Mouse (Mus musculus) neural tube, embryonic 11.5 days (tissue): ENCODE results near the gene Nek9. TPM values are rescaled to one million over a fixed set of nuclear protein-coding genes. Genes with fewer than 3 reads are reported as not detected.
A peak's percentile ranks its signal among the peaks of the same experiment; 100 is the strongest.
"Not testable (repeated sequence)": the region's sequence is repeated elsewhere in the genome, so short reads cannot be mapped to it uniquely, and the experiment has no call there.

Experiments
- ATAC-seq: fragments of 200-750 bp; cut with Nextera tagmentation; 2 replicates; pipeline ENCODE4 v1.8.0; 2017; ENCODE audit warnings: moderate number of reproducible peaks, mild to moderate bottlenecking, moderate TSS enrichment, moderate library complexity; ENCODE audit not compliant: insufficient read depth, low FRiP score, low TSS enrichment
- DNase-seq: peaks from one replicate; pipeline ENCODE4 v3.0.0-alpha.2; 2015; ENCODE audit warnings: low spot score
- H3K27ac ChIP-seq: fragments of 300-500 bp; sonication (generic); 2 replicates; pipeline ENCODE4 v1.5.1; 2014; ENCODE audit warnings: low read depth, mild to moderate bottlenecking, low read length
- H3K27me3 ChIP-seq: fragments of 300-500 bp; sonication (generic); 2 replicates; pipeline ENCODE4 v1.6.1; 2014; ENCODE audit warnings: mild to moderate bottlenecking, low read length, mixed read lengths; ENCODE audit not compliant: control insufficient read depth, insufficient read depth
- H3K36me3 ChIP-seq: fragments of 300-500 bp; sonication (generic); 2 replicates; pipeline ENCODE4 v1.6.1; 2014; ENCODE audit warnings: mild to moderate bottlenecking, low read length, moderate library complexity, mixed read lengths; ENCODE audit not compliant: control insufficient read depth, insufficient read depth
- H3K4me1 ChIP-seq: fragments of 300-500 bp; sonication (generic); 2 replicates; pipeline ENCODE4 v1.6.1; 2014; ENCODE audit warnings: low read length, mixed read lengths; ENCODE audit not compliant: control insufficient read depth, insufficient read depth
- H3K4me2 ChIP-seq: fragments of 300-500 bp; sonication (generic); 2 replicates; pipeline ENCODE4 v1.6.1; 2014; ENCODE audit warnings: low read depth, mild to moderate bottlenecking, moderate library complexity
- H3K4me3 ChIP-seq: fragments of 300-500 bp; sonication (generic); 2 replicates; pipeline ENCODE4 v1.5.1; 2014; ENCODE audit warnings: low read depth, low read length
- H3K9ac ChIP-seq: fragments of 300-500 bp; sonication (generic); 2 replicates; pipeline ENCODE4 v1.6.1; 2014; ENCODE audit warnings: mild to moderate bottlenecking, low read length
- H3K9me3 ChIP-seq: fragments of 300-500 bp; sonication (generic); 2 replicates; pipeline ENCODE4 v1.6.1; 2016; ENCODE audit warnings: low read length; ENCODE audit not compliant: control insufficient read depth
- WGBS: fragments of 180-500 bp; shearing (Covaris S2); extraction: QIAGEN DNeasy Blood & Tissue Kit; methylation state at CpG from one replicate; pipeline ENCODE4 v1.1.7; 2014; 5-methylcytosine and 5-hydroxymethylcytosine counted together
- polyA plus RNA-seq: library from polyadenylated mRNA; unstranded; fragments of >200 nt; fragmentation: Nextera tagmentation; extraction: Ambion mirVana; gene quantifications from 2 replicates; pipeline ENCODE4 v1.2.1, GENCODE M21; 2014

Nek9 gene
- polyA plus RNA-seq, 1 experiment from 2014 or later, result 15.3 TPM

GRCm38 (mm10) chr12:85289157-85290000 lies 49.8 kb downstream of the Nek9 start:
- no peaks in the 10 kb centered on the region for H3K36me3 ChIP-seq
- no peak for ATAC-seq
- H3K4me1 ChIP-seq, result no peaks in the 10 kb centered on the region
- no peak for DNase-seq
- no peak overlapping the region for H3K27ac ChIP-seq
- WGBS, result 59% methylated on average over 24 of the region's 24 CpGs
- peak overlapping the region; percentile 42 for H3K4me3 ChIP-seq
- H3K4me2 ChIP-seq, result peak overlapping the region; percentile 76
- peak overlapping the region; percentile 5; the same call in 1 of the 2 replicates for H3K9ac ChIP-seq
- no peaks in the 10 kb centered on the region for H3K9me3 ChIP-seq
- no peaks in the 10 kb centered on the region for H3K27me3 ChIP-seq

DNA sequence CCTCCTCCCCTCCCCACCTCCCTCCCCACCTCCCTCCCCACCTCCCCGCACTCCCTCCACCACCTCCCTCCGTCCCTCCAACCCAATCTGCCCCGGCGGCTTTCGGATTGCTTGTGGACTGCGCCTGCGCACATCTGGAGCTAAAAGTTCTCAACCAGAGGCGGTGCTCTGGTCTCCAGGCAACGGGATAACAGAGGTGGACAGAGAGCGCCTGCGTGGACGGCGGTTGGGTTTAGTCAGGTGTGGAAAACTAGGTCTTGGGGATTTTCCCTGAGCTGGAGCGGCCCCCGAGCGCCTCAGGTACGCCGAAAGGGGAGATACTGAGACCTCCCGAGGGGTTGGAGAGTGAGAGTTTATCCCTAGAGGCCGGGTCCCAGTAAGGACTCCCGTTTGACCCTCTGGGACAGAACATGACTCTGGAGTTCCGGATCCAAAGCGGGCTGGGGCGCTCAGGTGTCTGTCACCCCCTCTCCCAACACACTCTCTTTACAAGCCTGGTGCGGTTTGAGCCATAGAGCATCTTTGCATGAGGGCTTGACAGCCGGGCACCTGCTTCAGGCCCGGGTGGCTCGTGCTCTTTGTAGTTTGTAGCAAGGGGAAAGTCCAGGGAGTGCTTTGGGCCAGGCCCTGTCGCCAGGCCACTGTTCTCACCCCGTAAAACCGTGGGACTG lies 50.5 kb downstream of the Nek9 start, which contains the start of gene Zc2hc1c:
TSS of gene Zc2hc1c (plus strand) at position 106 of the 671 bp plus-strand sequence.
- WGBS, result 5% methylated on average over 30 of the region's 31 CpGs
- peak; percentile 91 for DNase-seq
- H3K9ac ChIP-seq, result peak within 1 kb of the TSS; percentile 19; the same call in 1 of the 2 replicates
- no peak within 1 kb of the TSS for H3K27ac ChIP-seq
- peak; percentile 76 for ATAC-seq
- H3K9me3 ChIP-seq, result no peaks in the 10 kb centered on the region
- no peaks in the 10 kb centered on the region for H3K4me1 ChIP-seq
- H3K4me3 ChIP-seq, result peak within 1 kb of the TSS; percentile 42
- no peaks in the 10 kb centered on the region for H3K36me3 ChIP-seq
- H3K4me2 ChIP-seq, result peak within 1 kb of the TSS; percentile 76
- H3K27me3 ChIP-seq, result no peaks in the 10 kb centered on the region

DNA sequence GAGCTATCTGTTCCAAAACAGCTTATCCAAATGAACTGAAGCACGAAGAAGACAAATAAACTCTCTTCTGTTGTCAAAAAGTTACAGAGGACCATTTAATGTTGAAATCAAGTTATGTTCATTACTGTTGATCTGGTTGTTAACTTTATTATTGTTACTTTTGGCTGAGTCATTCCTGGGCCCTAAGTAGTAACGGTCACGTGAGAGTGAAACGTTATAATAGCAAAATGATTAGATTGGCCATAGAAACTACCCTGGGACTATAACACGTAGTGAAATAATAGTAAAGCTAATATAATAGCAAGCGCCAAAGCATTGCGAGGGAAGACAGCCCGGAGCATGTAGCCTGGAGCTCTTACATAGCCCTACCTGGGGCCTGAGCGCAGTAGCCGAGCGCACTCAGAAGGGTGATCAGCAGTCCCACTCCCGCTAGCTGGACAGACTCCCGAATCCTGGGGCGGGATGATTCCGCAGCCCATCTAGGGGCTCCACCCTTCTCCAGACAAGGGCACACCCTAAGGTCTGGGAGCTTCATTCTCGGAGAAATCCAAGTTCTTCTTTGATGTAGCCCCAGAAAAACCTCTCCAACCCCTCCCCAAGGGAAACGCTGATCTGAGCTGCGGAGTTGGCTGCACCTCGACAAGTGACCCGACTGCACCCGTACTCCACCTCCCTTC lies 51.2 kb downstream of the Nek9 start, which contains the start of gene Acyp1:
TSS of gene Acyp1 (minus strand) at position 630 of the 677 bp plus-strand sequence.
- Histone ChIP-seq H3K9ac (peak within 1 kb of the TSS; percentile 19; the same call in 1 of the 2 replicates), H3K27me3 (no peaks in the 10 kb centered on the region), H3K36me3 (no peaks in the 10 kb centered on the region), H3K4me3 (peak within 1 kb of the TSS; percentile 42), H3K27ac (no peak within 1 kb of the TSS), H3K9me3 (no peaks in the 10 kb centered on the region), H3K4me1 (no peaks in the 10 kb centered on the region), H3K4me2 (peak within 1 kb of the TSS; percentile 76)
- 9% methylated on average over 21 of the region's 21 CpGs for WGBS
- ATAC-seq (peak; percentile 73; the same call in 1 of the 2 replicates), DNase-seq (no peak)

DNA sequence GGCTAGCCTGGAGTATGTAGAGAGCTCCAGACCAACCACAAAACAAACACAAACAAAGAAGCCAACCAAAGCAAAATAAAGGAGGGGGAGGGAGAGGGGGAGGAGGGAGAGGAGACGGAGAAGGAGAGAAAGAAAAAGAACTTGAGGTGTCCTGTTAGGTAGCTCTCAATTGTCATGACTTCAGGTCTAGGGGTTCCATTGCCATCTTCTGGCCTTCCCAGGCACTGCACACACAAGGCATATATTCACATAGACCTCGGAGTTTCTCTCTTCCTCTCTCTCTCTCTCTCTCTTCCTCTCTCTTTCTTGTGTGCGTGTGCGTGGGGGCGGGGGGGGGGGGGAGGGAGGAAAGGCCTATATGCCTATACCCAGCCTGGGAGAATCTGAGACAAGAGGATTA lies 52.2 kb downstream of the Nek9 start:
- Histone ChIP-seq H3K9me3 (no peaks in the 10 kb centered on the region), H3K4me2 (no peak overlapping the region), H3K4me3 (no peak overlapping the region), H3K4me1 (no peaks in the 10 kb centered on the region), H3K36me3 (no peaks in the 10 kb centered on the region), H3K27me3 (no peaks in the 10 kb centered on the region), H3K27ac (no peak overlapping the region), H3K9ac (no peak overlapping the region)
- DNase-seq (no peak), ATAC-seq (no peak)
- 49% methylated on average over 2 of the region's 5 CpGs for WGBS

DNA sequence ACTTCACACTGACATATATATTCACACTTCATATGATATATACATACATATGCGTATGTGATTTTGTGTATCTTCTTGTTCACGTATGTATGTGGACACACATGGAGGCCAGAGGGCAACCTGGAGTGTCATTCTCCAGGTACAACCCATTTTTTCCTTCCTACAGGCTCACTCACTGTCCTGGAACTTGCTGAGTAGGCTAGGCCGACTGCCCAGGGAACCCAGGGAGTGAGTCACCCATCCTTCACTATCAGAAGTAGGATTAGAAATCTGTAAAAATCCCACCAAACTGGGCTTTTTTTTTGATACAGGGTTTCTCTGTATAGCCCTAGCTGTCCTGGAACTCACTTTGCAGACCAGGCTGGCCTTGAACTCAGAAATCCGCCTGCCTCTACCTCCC lies 54.2 kb downstream of the Nek9 start:
- ATAC-seq, result no peak
- Histone ChIP-seq H3K9ac (no peak overlapping the region), H3K4me2 (no peak overlapping the region), H3K27me3 (no peaks in the 10 kb centered on the region), H3K4me1 (no peaks in the 10 kb centered on the region), H3K4me3 (no peak overlapping the region), H3K9me3 (no peaks in the 10 kb centered on the region), H3K27ac (no peak overlapping the region), H3K36me3 (no peaks in the 10 kb centered on the region)
- WGBS, result 84% methylated on average over 4 of the region's 4 CpGs
- no peak for DNase-seq

DNA sequence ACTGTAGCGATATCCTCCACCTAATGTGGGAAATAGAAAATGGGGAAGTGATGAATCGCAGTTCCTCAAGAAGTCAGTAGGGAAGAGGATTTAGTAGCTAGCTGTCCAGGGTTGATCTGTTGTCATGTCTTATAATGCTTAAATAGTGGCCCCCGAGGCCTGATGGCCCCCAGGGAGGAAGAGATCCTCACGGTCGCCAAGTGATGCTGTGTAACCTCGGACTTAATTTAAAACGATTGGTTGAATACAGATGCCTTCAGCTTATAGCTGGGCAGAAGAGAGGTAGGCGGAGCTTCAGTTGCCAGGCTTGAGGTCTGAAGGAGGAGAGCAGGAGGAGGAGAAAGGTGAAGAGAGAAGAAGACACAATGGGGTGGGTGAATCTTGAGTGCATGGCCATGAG lies 54.8 kb downstream of the Nek9 start:
- ATAC-seq, result no peak
- Histone ChIP-seq H3K27me3 (no peaks in the 10 kb centered on the region), H3K4me1 (peaks cover 5% of the 10 kb centered on the region; the same call in 1 of the 2 replicates), H3K4me3 (no peak overlapping the region), H3K9me3 (no peaks in the 10 kb centered on the region), H3K4me2 (no peak overlapping the region), H3K9ac (no peak overlapping the region), H3K27ac (no peak overlapping the region), H3K36me3 (no peaks in the 10 kb centered on the region)
- 77% methylated on average over 8 of the region's 8 CpGs for WGBS
- no peak for DNase-seq

DNA sequence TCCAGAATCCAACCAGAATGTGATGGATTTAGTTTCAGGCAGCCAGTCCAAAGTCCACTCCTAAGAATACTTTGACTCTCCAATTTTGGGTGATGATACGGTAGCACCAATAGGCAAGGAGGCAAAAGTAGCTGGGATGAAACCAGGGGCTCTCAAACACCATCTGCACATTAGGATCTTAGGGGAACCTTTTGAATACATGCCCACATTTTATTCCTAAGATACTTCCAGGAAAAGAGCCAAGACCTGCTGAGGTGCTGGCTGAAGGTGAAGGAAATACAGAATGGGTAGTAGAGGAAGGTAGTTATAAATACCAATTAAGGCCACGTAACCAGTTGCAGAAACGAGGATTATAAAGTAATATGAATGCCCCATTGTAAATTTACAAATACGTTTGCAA lies 57.4 kb downstream of the Nek9 start:
- not testable (repeated sequence) for ATAC-seq, H3K36me3 ChIP-seq, H3K4me2 ChIP-seq, DNase-seq, H3K4me1 ChIP-seq, H3K27ac ChIP-seq, H3K9me3 ChIP-seq, H3K4me3 ChIP-seq, H3K9ac ChIP-seq, H3K27me3 ChIP-seq
- WGBS, result 94% methylated on average over 1 of the region's 4 CpGs

DNA sequence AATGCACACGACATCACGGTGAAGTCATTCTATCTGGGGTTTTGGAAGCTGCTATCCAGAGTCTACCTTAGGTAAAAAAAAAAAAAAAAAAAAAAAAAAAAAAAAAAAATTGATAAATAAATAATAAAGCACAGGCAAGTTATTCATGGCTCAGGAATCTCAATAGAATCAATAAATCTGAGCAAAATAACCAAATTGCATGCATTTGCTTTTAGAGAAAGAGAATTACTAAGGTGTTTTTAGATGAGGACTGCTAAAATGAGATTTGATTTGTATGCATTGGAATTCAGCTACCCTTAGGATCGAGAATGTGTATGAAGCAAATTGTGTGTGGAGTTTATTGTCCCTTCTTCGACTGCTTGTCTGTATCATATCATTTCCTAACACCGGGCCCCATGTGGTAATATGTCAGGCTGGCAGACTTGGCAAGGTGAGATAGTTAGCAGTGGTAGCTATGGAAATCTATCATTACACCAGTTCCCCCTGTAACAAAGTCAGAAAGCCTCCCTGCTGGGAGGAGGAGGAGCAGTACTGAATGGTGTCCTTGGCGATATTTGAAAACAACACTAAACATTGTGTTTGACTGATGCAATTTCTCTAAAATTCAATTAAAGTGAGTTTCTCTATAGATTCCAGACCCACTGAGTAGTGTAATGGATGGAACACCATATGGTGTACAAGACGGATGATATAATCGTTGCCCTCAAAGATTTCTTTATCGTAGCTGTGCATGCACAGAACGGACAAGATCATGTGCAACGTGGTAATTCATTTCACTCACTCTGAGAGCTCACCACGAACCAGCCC lies 58.1 kb downstream of the Nek9 start:
- WGBS, result 69% methylated on average over 12 of the region's 12 CpGs
- Histone ChIP-seq H3K9me3 (no peaks in the 10 kb centered on the region), H3K36me3 (no peaks in the 10 kb centered on the region), H3K4me2 (peak overlapping the region; percentile 44), H3K9ac (no peak overlapping the region), H3K27ac (no peak overlapping the region), H3K27me3 (no peaks in the 10 kb centered on the region), H3K4me3 (no peak overlapping the region), H3K4me1 (peaks cover 6% of the 10 kb centered on the region; the same call in 1 of the 2 replicates)
- peak; percentile 4; the same call in 1 of the 2 replicates for ATAC-seq
- no peak for DNase-seq
